Mouse (Mus musculus) liver (tissue): ENCODE results near the gene Pstk.
A peak's percentile ranks its signal among the peaks of the same experiment; 100 is the strongest.
"Not testable (repeated sequence)": the region's sequence is repeated elsewhere in the genome, so short reads cannot be mapped to it uniquely, and the experiment has no call there.

Experiments used
- DNase-seq: peaks from one replicate; pipeline ENCODE4 v3.0.0-alpha.2; 2020; ENCODE audit warnings: mixed read lengths

The Pstk gene

DNA sequence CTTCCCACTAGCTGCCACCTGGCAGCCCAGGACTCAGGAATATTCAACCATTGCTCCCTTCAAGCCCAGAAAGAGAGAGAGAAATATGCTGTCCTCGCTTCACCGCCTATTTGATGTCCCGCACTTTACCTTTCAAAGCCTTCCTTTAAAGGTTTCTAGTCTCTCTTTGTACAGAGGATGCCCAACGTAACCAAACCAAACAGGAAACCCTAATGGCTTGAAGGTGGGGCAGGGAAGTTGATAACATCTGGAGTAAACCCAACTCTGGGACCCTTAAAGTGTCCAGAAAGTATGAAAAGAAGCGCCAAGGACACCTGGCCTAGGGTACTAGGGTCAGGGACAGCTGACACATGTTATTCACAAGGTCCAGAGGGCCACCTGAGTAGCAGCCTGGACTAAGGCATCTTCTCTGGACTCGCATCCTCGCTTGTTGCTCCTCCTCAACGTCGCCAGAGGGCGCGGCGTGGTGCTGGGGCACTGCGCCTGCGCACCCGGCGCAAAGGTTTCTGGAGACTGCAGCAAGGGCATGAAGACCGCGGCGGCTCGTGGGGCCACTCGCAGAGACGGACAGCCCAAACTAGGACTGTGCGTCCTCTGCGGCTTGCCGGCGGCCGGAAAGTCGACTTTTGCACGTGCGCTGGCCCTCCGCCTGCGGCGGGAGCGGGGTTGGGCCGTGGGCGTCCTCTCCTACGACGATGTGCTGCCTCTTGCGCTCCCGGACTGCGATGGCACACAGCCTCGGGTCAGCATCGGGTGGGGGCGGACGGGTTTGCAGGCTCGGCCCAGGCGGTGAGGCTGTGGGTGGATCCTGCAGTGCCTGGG is at the start of gene Pstk:
Gene Pstk (plus strand): TSS at position 494 of the 822 bp plus-strand sequence.
- DNase-seq: peak; percentile 92

DNA sequence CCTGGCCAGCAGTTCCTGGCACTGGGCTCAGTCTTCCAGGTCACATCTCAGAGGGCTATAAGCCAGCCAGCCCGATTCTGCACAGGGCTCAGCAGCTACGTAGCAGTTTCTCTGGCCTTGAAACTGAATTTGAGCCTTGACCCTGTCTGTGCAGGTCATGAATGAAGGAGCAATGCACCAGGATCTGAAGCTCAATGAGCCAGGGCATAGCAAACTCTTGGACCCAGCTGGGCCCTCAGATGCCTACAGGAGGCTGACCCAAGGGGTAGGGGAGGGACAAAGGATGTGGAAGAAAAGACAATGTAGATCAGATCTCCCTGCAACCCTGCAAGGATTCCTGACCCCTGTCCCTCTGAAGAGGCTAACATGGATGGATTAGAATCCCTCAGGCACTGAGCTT is 48.7 kb upstream of the Pstk start, which contains the start of gene Cuzd1:
Gene Cuzd1 (minus strand): TSS at position 101 of the 400 bp plus-strand sequence.
- no peak for DNase-seq

DNA sequence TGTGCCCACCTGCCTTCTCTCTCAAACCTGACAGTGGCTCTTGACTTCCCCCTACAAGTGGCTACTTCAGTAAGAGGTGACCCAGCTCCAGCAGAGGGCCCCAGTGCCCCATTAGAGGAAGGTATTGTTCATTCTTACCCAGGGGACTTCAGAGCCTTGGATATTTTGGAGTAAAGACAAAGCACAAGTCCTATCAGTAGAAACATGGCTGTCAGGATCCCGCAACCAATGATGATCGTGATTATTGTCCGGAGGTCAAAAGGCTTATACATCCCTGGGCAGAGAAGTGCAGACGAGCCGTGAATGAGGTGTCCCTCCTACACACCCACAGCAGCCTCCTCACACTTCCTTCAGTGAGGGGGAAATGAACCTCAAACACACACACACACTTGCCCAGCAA is 43.9 kb upstream of the Pstk start:
- no peak for DNase-seq

DNA sequence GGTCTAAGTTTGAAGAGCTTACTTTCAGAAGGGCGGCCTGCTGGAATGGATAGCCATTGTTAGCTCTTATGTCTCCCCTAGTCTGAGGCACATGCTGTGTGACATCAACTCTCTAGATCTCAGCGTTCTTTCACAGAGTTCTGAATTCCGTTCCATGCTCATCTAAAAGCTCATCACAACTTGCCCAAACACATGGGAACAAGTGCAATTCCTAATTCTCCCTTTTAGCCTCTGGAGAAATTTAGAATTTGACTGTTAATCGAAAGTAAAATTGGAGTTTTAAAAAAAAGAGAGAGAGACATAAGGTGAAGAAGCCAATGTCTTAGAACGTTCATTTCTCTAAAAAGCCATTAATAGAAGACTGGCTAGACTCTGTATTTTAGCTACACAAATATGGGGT is 41.5 kb upstream of the Pstk start, which contains the start of gene Fam24b:
Gene Fam24b (minus strand): TSS at position 101 of the 400 bp plus-strand sequence.
- DNase-seq: no peak

DNA sequence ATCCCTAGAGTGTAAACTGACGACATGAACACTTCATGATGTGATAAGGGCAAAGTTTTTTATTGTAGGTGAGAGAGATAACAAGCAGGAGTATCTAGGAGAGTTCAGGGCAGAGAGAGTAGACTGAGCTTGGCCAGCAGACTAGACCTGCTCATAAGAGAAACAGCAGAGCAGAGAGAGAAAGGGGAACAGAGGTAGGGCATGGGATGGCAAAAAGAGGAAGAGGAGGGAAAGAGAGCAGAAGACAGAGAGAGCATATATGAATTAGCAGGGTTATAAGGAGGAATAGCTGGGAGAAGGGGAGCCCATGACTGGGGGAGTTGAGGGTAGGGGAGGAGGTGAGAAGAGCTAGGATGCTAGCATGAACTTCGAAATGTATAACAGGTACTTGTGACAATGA is 39.3 kb upstream of the Pstk start:
- no peak for DNase-seq

DNA sequence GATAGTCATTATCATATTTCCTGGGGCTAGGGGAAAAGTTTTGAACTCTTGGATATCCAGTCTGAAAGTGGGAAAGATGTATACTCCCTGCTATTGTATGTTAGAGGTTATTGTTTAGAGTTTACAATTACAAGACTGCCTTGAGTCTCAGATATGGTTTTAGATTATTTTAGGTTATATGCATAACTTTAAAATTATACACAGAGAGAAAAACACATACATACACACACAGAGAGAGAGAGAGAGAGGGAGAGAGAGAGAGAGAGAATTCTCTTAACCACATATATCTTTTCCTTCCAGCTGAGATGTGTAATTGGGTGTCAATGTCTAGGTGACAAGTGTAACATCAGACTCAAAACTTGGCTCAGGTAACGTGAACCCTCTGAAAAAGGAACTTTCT is 37.4 kb upstream of the Pstk start, which contains the start of gene Fam24a:
Gene Fam24a (plus strand): TSS at position 301 of the 400 bp plus-strand sequence.
- no peak for DNase-seq

DNA sequence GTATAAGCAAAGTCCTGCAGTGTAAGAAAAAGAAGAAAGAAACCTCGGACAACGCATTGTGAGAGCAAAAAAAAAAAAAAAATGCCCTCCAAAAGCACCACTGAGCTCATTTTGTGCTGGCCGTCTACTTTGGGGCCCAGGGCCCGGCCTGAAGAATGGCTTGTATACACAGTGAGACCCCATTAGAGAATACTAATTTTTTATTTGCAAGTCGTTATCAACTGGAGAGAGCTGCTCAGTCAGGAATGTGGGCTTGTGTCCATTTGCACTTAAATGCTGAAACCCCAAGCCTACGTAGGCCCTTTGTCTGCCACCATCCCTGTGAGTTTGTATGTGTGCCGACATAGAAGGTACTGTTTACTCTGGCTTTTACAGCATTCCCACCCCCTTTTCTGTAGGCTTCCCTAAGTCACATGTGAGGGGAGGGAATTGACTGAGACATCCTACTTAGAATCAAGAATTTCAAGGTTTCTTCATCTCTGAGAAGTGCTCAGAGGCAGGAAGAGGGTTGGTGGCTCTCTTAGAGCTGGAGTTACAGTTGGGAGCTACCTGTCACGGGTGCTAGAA is 33.4 kb upstream of the Pstk start:
- no peak for DNase-seq

DNA sequence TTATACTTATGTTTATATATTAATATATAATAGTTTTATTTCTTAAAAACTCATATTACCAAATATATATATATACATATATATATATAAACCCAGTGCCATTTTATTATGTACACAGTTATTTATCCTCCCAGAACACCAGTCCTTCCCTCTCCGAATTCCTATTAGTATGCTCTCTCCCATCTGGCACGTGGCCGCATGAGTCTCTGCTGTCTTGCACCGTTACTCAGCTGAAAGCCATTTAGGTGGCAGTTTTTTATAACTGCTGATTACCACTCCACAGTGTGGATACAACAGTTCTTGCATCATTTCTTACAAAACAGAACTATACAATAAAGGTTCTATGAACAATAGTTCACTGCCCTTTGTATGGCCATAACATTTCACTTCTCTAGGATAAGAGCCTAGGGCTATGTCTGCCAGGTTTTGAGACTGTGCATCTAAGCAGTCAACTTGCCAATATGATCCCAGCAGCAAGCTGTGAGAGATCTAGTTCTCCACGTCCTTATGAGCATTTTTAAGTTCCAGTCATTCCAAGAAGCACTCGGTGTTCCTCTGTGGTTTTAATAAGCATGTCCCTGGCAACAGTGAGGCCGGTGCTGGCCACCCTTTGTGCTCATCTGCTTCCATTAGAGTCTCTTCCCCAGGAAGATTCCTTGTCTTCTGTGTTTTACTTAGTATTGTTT is 24.9 kb upstream of the Pstk start:
- DNase-seq: no peak

DNA sequence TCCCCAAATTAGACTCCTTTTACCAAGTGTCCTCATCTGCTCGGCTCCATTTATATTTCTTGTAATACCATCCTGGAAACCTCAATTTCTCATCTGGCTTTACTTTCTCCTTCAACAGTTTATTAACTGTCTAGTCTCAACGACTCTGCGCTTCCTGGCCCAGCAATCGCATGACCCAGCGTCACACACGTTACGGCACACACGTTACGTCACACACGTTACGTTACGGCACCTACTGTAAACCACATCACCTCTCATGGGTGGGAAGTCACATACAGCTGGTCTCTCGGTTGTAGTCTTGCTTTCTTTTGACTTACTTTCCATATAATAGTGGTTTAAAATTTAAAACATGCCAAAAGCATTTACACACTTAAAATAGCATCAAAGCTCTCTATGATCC is 14.8 kb upstream of the Pstk start:
- DNase-seq: no peak

DNA sequence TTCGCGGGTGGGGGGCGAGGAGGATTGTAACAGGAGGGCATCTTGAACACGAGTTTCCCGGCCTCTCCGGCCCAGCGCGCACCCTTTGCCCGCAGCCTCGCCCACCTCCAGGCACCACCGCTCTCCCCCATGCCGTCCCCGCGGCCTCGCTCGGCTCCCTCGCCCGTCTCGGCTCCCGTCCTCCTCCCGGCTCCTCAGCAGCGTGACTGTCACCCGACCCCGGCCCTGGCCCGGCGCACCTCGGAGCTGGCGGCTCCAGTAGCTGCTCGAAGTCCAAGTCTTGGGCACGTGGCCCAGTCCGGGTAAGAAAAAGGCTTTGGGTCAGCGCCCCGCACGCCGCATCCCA is 8.7 kb upstream of the Pstk start:
- no peak for DNase-seq

DNA sequence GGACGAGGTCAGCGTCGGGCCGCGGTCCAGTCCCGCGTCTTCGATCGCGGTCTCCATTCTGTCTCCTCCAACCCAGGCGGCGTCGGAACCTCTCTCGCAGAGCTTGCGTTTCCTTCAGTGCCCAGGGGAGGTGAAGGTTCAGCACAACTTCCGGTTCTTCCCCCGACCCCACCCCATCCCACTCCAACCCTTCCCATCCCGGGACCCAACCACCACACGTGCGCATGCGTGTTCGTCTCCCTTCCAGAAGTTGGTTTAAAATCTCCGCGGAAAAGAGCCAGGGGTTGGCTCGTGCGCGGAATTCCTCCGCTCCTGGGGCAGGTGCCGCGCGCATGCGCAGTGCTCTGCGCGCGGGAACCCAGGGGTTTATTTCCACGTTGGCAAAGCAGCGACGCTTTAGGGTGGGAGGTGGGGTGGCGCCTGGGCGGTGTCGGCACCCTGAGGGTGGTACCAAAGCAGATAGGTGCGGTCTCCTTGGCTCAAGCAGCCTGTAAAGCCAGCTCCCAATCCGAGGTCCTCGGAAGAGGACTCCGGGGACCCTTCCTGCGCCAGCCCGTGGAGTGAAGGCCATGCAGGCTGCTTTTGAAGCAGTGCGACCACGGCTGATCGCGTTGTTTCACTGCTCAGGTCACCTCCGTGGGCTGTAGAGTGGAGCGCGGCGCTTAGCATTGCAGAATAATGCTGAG is 8.2 kb upstream of the Pstk start, which contains the start of gene 2310057M21Rik:
Gene 2310057M21Rik (minus strand): TSS at position 145 of the 686 bp plus-strand sequence.
- peak; percentile 93 for DNase-seq

DNA sequence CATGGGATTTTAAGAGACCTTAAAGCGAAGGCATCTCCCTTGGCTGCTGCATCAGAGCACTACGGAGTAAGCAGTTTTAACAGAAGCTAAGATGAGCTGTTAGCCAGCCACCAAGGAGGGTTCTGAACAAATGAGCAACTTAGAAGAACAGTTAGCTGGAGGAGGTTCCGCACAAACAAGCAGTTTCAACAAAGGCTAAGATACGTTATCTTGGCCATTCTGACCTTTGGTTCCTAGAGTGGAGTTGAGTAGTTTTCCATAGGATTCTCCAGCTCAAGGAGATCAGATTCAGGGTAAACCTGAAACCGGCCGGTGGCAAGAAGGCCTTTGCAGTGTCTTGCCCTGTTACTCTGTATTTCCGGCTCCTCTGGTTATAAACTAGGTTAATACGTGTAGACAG is 6.8 kb upstream of the Pstk start:
- DNase-seq: no peak

DNA sequence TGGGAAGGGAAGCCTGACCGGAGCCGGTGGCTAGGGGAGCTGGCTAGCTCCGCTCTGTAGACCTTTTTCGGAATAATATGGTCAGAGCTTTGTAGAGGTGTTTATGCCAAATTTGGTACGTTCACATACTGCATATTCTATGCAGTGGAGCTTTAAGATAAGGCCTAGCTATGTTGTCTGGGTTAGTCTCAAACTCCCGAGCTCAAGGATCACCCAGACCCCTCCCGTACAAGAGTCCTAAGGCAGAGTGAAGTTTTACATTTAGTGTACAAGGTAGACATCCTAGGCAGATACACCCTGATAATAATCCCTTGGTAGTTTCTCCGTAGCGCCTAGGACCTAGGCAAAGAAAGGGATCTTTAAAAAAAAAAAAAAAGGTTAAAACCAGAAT is 524 bp downstream of the Pstk start:
- no peak for DNase-seq

DNA sequence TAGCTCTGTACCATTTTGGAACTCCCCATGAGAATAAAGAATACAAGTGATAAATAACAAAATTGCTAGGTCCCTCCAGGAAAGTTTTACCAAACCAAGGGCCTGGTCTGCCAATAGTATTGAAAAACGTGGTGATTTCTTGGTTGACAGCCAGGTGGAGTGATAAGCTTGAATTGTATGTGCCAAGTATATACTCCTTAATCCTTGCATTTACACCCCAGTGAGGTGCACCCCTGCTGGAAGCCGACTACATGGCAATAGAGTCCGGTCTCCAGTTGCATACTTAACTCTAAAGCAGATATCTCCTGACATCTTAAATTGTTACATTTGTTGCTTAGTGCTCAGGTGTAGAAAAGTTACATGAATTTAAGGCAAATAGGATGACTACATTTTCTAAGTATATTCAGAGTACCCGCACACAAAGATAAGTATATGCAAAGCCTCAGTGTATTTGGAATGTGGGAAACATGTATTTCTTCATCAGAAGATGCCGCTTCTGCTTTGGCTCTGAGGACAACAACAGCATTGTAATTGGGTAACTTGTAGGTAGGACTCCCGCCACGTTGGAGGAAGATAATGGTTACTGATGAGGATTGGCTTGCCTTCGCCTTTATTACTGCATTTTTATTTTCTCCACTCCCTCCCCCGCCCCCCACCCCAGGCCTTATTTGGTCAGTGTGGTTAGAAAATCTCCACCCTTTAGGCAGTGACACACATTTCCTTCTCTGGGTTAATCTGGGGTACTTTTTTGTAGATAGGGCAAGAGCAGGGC is 1.1 kb downstream of the Pstk start:
- DNase-seq: no peak

DNA sequence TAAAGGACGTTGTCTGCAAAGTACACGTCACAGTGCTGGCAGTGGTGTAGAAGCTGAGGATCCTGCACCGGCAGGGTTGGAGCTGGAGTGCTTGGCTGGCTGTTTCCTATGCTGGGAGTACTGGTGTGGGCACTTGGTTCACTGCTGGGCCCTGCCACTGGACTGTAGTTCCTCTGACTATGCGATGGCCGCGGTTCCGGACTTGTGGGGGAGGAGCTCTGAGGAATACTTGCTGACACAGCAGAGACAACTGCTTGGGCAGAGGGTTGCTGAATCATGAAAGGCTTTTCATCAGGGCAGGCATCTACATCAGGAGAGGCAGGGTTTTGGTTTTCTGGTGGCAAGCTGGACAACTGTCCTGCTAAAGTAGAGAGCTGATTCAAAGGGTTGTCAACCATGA is 20.8 kb downstream of the Pstk start:
- DNase-seq: not testable (repeated sequence)

DNA sequence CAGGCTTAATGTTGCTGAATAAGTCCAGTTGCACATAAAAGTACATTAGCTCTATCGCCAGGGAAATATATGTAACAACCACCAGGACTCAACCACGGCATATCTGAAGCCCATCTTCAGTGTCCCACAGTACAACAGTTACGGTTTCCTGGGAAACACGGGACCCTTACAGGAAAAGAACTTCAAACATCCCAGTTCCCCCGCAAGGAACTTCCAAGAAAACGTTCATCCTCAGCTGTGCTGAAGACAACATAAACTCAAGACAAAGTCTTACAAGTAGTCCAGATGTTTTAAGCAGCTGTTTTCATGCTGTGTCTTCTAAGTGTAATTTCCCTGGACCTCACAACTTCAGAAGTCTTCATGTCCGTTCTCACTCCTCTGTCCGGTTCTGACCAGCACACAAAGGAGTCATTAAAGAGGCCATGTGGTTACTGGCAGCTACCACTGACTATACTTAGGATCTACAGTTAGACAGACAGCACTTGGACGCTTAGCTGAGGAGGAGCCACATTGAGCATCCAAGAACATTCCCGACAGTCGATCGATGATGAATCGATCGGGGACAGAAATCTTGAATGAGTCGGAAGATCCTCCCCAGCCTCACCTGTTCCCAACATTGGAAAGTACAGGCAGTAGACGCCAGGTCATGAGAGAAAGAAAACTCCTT is 38.5 kb downstream of the Pstk start:
- no peak for DNase-seq

DNA sequence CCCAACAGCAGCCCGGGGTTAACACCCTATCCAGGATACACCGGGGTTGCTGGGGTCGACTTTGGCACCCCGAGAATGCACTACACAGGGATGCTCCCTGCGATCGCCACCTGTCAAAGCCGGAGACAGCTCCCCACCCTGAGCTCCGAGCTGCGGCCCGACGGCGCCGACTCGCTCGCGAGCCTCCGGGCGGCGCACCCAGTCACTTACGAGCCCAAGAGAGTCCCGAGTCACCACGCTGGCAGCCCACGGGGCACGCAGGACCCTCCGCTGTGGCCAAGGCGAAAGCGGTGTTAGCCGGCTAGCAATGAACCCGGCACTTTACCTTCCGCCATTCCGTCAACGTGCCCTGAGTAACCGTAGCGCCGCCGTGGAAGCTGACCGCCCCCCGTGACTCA is 39.0 kb downstream of the Pstk start:
- DNase-seq: peak; percentile 64

DNA sequence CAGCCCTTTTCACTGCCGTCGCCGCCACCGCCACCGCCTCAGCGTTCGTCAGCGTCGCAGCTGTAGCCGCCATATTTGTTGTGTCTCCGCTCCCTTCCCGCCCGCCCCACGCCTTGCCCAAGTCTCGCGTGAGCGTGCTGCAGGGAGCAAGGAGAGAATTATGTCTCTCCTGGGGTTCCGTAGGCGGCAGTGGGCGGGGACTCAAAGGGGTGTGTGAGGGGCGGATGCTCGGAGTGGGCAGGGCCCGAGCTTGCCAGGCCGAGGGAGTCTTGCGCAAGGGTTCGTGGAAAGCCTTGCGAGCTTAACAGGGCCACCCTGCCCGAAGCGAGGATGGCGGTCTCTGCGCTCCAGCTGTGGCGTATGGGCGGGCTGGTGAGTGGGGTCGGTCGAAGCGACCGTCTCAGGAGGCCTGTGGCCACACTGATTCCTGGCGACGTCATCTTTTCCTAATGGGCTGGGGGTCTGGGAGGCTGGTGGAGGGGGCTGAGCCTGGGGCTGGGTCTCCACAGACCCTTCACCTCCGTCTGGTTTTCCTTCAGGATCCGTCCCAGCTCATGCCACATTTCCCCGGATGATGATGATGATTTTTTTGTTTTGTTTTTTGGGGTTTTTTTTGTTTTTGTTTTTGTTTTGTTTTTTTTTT is 39.6 kb downstream of the Pstk start, which contains the start of the genes Ikzf5 and Acadsb:
Gene Ikzf5 (minus strand): TSS at position 106 of the 643 bp plus-strand sequence.
Gene Acadsb (plus strand): TSS at position 186 of the 643 bp plus-strand sequence.
- peak; percentile 99 for DNase-seq

DNA sequence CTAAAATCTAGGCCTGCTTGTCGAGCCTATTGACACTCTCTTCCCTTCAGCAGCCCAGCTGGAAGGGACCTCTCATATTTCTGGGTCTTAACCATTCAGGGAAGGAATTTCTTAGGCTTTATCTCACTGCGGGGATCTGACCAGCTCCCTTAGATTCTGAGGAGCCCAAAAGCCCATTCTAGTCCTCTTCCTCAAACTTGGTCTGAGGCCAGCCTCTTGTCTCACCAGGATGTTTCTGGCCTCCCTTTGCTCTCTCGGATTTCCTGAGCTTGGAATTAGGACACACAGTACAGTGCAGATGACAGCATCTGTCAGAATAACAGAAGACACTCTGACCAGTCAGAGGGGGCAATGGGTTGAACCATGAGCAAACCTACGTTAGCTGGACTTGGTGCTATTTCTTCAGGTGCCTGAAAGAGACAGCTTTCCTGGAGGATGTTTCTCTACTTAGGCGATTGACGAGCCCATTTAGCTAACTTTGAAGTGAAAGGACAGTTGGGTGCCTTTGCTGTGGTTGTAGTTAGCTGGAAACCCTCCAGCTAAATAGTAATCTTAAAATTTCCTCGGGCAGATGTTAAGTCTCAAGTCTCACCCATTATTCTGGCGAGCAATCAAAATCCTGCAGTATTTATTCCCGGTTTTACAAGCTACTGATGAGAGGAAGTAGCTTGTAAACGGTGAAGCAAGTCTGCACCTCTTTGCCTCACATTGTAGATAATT is 40.4 kb downstream of the Pstk start:
- no peak for DNase-seq

DNA sequence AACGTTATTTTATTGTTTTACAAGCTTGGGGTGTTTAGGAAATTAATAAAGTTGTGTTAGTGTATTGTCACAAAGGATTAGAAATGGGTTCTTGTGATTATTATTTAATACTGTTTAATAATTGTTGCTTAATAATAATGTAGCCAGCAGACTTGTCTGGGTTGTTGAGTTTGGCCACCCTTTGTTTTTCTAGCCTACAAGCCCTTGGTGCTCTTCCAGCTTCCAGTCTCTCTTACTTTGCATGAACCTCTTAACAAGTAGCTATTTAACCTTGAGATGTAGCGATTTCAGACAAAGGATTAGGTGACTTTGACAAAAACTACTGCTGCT is 41.0 kb downstream of the Pstk start:
- DNase-seq: no peak
